In genomic region chr4:46957955-46958354, GRCm38 (mm10) we compare ENCODE assay signal across 17 mouse cellular contexts. TPM values are rescaled to one million over a fixed set of nuclear protein-coding genes. Genes with fewer than 3 reads are reported as not detected.
DNase-seq lines count a peak whose midpoint lies in the region; ATAC-seq lines count a peak whose summit lies in the region.
"Had no signal": no experiment of that assay in that cellular context is flagged by ENCODE, and none has a peak within 500 bp of the region (broad histone marks: within the 10 kb centered on the region; RNA-seq: fewer than 3 reads in every experiment).

No protein-coding gene starts in this region.

- no peaks in the 10 kb centered on the region for H3K4me1 ChIP-seq in hindbrain, embryonic 14.5 days (replicated peaks; ENCODE audit: control insufficient read depth, insufficient read depth, low read length)
- peaks cover 9% of the 10 kb centered on the region; the same call in 1 of the 2 replicates for H3K4me1 ChIP-seq in hindbrain, embryonic 13.5 days (replicated peaks)
- no peaks in the 10 kb centered on the region for H3K4me1 ChIP-seq in neural tube, embryonic 14.5 days (ENCODE audit: control insufficient read depth, insufficient read depth, low read length)
- H3K4me1 ChIP-seq: embryonic facial prominence, embryonic 15.5 days; stomach, embryonic 15.5 days had no signal

- H3K27ac ChIP-seq in hindbrain, embryonic 14.5 days = no peak overlapping the region
- H3K27ac ChIP-seq in hindbrain, embryonic 13.5 days = no peak overlapping the region
- no peak overlapping the region for H3K27ac ChIP-seq in neural tube, embryonic 14.5 days (ENCODE audit: low read depth, low read length)
- H3K27ac ChIP-seq: embryonic facial prominence, embryonic 15.5 days; liver, embryonic 14.5 days; stomach, embryonic 15.5 days had no signal

- peak; percentile 21; the same call in 1 of the 2 replicates for ATAC-seq in hindbrain, embryonic 14.5 days (ENCODE audit: low FRiP score)
- no peak for ATAC-seq in hindbrain, embryonic 13.5 days (ENCODE audit: low FRiP score)
- 0 out of 2 replicates have a peak, but pooled peaks have one; percentile 36 for ATAC-seq in neural tube, embryonic 14.5 days (ENCODE audit: low read depth)
- ATAC-seq: lung, postnatal 0 days had no signal

- no peak for DNase-seq in hindbrain, embryonic 14.5 days (ENCODE audit: low spot score)
- DNase-seq in neural tube, embryonic 10.5 days (ENCODE audit: extremely low spot score, low spot score) = no peak
- peak; percentile 92 to 93 for DNase-seq in cerebellum, postnatal 25 days
- peak; percentile 41 to 64 for DNase-seq in layer of hippocampus, postnatal 36 days
- DNase-seq in gastrocnemius, postnatal 25 days = no peak
- no peak for DNase-seq in adipocyte (ENCODE audit: low spot score)
- DNase-seq: kidney, adult 8-10 months; kidney, postnatal 36 days had no signal

- no peaks in the 10 kb centered on the region for H3K27me3 ChIP-seq in hindbrain, embryonic 14.5 days (ENCODE audit: control insufficient read depth, insufficient read depth, low read length)
- H3K27me3 ChIP-seq in hindbrain, embryonic 13.5 days = no peaks in the 10 kb centered on the region
- H3K27me3 ChIP-seq in neural tube, embryonic 14.5 days (ENCODE audit: control insufficient read depth, insufficient read depth, low read length) = no peaks in the 10 kb centered on the region
- H3K27me3 ChIP-seq: embryonic facial prominence, embryonic 15.5 days; stomach, embryonic 15.5 days had no signal

- H3K4me2 ChIP-seq in hindbrain, embryonic 14.5 days (replicated peaks) = no peak overlapping the region
- no peak overlapping the region for H3K4me2 ChIP-seq in hindbrain, embryonic 13.5 days
- H3K4me2 ChIP-seq in neural tube, embryonic 14.5 days (ENCODE audit: low read depth, low read length) = no peak overlapping the region
- H3K4me2 ChIP-seq: embryonic facial prominence, embryonic 15.5 days; stomach, embryonic 15.5 days had no signal

- H3K9ac ChIP-seq in hindbrain, embryonic 14.5 days = no peak overlapping the region
- H3K9ac ChIP-seq in hindbrain, embryonic 13.5 days = no peak overlapping the region
- H3K9ac ChIP-seq in neural tube, embryonic 14.5 days (replicated peaks; ENCODE audit: low read depth, low read length) = no peak overlapping the region
- H3K9ac ChIP-seq: embryonic facial prominence, embryonic 15.5 days; liver, embryonic 14.5 days; stomach, embryonic 15.5 days had no signal

- 84% methylated on average over 7 of the region's 7 CpGs for WGBS in hindbrain, embryonic 14.5 days
- WGBS in hindbrain, embryonic 13.5 days = 84% methylated on average over 7 of the region's 7 CpGs
- WGBS in neural tube, embryonic 14.5 days = 77% methylated on average over 7 of the region's 7 CpGs

- no peaks in the 10 kb centered on the region for H3K36me3 ChIP-seq in hindbrain, embryonic 14.5 days (replicated peaks; ENCODE audit: control insufficient read depth, insufficient read depth)
- H3K36me3 ChIP-seq in hindbrain, embryonic 13.5 days = no peaks in the 10 kb centered on the region
- no peaks in the 10 kb centered on the region for H3K36me3 ChIP-seq in neural tube, embryonic 14.5 days (ENCODE audit: control insufficient read depth, insufficient read depth, low read length)
- H3K36me3 ChIP-seq: embryonic facial prominence, embryonic 15.5 days; stomach, embryonic 15.5 days had no signal

- no peaks in the 10 kb centered on the region for H3K9me3 ChIP-seq in hindbrain, embryonic 14.5 days (ENCODE audit: control insufficient read depth, low read length)
- no peaks in the 10 kb centered on the region for H3K9me3 ChIP-seq in hindbrain, embryonic 13.5 days
- H3K9me3 ChIP-seq in neural tube, embryonic 14.5 days (ENCODE audit: control insufficient read depth, low read length) = no peaks in the 10 kb centered on the region
- H3K9me3 ChIP-seq: embryonic facial prominence, embryonic 15.5 days; stomach, embryonic 15.5 days had no signal

- no peak overlapping the region for H3K4me3 ChIP-seq in hindbrain, embryonic 14.5 days (replicated peaks; ENCODE audit: low read length)
- H3K4me3 ChIP-seq in hindbrain, embryonic 13.5 days = no peak overlapping the region
- H3K4me3 ChIP-seq in neural tube, embryonic 14.5 days (ENCODE audit: low read depth, low read length) = no peak overlapping the region
- H3K4me3 ChIP-seq: embryonic facial prominence, embryonic 15.5 days; stomach, embryonic 15.5 days had no signal

RNA-seq across cellular contexts. Expression of gene Gabbr2, which starts 33.7 kb away (rescaled TPM):
- polyA plus RNA-seq in hindbrain, embryonic 14.5 days (2014; fragmentation: Nextera tagmentation; extraction: Ambion mirVana) = 13.3 and 13.8 TPM in 2 replicates
- polyA plus RNA-seq in hindbrain, embryonic 13.5 days (2015; fragmentation: Nextera tagmentation; extraction: Ambion mirVana) = 4.0 and 4.8 TPM in 2 replicates
- 12.2 and 16.4 TPM in 2 replicates for polyA plus RNA-seq in neural tube, embryonic 14.5 days (2014; fragmentation: Nextera tagmentation; extraction: Ambion mirVana)
- 100 to 1,000 TPM; 205 to 211 TPM for total RNA-seq in layer of hippocampus, postnatal 36 days (2021)
- under 1 TPM; 0.05 to 0.26 TPM for total RNA-seq in gastrocnemius, postnatal 25 days (2021)
- total RNA-seq: granulocyte monocyte progenitor cell, adult 5-6 weeks; megakaryocyte-erythroid progenitor cell, adult 5-6 weeks had no signal
- polyA plus RNA-seq: C2C12; lung, postnatal 0 days had no signal

Comparison
In these comparisons a context has a peak if more than half of its experiments do, and no peak if none do; other contexts are left out.
1. DNase-seq: peak in cerebellum, postnatal 25 days (2 of 2) and layer of hippocampus, postnatal 36 days (2 of 2); none in hindbrain, embryonic 14.5 days (single experiment), neural tube, embryonic 10.5 days (single experiment), gastrocnemius, postnatal 25 days (single experiment) and adipocyte (single experiment).